Mouse (Mus musculus) liver, adult 2 months (tissue): ENCODE results near the gene Bsnd. TPM values are rescaled to one million over a fixed set of nuclear protein-coding genes. Genes with fewer than 3 reads are reported as not detected.
A peak's percentile ranks its signal among the peaks of the same experiment; 100 is the strongest.

Experiments
- DNase-seq: peaks from one replicate; pipeline ENCODE4 v3.0.0-alpha.2; 2011; ENCODE audit warnings: low read depth, low spot score; ENCODE audit errors: extremely low read depth
- H3K27ac ChIP-seq: fragments of 200-500 bp; replicated peaks from 2 replicates; pipeline ENCODE4 v1.5.1; 2012; ENCODE audit warnings: low read depth, mild to moderate bottlenecking, control low read depth, inconsistent platforms, low read length; ENCODE audit not compliant: insufficient read depth
- H3K27me3 ChIP-seq: fragments of 200-500 bp; 2 replicates; pipeline ENCODE4 v1.6.1; 2012; ENCODE audit warnings: mild to moderate bottlenecking, moderate library complexity, low read length, inconsistent platforms; ENCODE audit not compliant: control insufficient read depth, insufficient read depth
- H3K36me3 ChIP-seq: fragments of 200-500 bp; 2 replicates; pipeline ENCODE4 v1.6.1; 2012; ENCODE audit warnings: low read length, inconsistent platforms; ENCODE audit not compliant: control insufficient read depth, insufficient read depth
- H3K4me1 ChIP-seq: fragments of 200-500 bp; 2 replicates; pipeline ENCODE4 v1.6.1; 2011; ENCODE audit warnings: low read length; ENCODE audit not compliant: control insufficient read depth, insufficient read depth
- H3K4me3 ChIP-seq: fragments of 200-500 bp; 2 replicates; pipeline ENCODE4 v1.5.1; 2011; ENCODE audit warnings: low read depth, mild to moderate bottlenecking, control low read depth, low read length, moderate library complexity; ENCODE audit not compliant: insufficient read depth
- H3K79me2 ChIP-seq: fragments of 200-500 bp; 2 replicates; pipeline ENCODE4 v1.6.1; 2012; ENCODE audit warnings: inconsistent platforms, mild to moderate bottlenecking, low read length, moderate library complexity; ENCODE audit not compliant: control insufficient read depth, insufficient read depth
- H3K9ac ChIP-seq: fragments of 200-500 bp; 2 replicates; pipeline ENCODE4 v1.6.1; 2012; ENCODE audit warnings: low read depth, mild to moderate bottlenecking, control low read depth, inconsistent platforms, low read length
- CTCF ChIP-seq: fragments of 200-500 bp; IDR thresholded peaks from 2 replicates; pipeline ENCODE4 v1.5.1; 2011; ENCODE audit warnings: low read depth, low read length, control low read depth
- POLR2A ChIP-seq: fragments of 200-500 bp; IDR thresholded peaks from 2 replicates; pipeline ENCODE4 v1.6.1; 2011; ENCODE audit warnings: low read length, control low read depth; ENCODE audit not compliant: insufficient read depth; ENCODE audit errors: extremely low read depth
- WGBS: fragments of 180-500 bp; shearing (Covaris S2); methylation state at CpG from one replicate; pipeline ENCODE4 v1.1.7; 2018; 5-methylcytosine and 5-hydroxymethylcytosine counted together
- polyA plus RNA-seq: library from polyadenylated mRNA; depleted of rRNA; stranded (reverse); fragments of >200 nt; gene quantifications from 2 replicates; pipeline ENCODE4 v1.2.3, GENCODE M21; 2012; rRNA removed
- total RNA-seq: library from RNA; depleted of rRNA; stranded (reverse); fragments of >200 nt; gene quantifications from 2 replicates; pipeline ENCODE4 v1.2.3, GENCODE M21; 2014; rRNA removed

Gene Bsnd
- total and polyA plus RNA-seq, 2 experiments, result not detected

DNA sequence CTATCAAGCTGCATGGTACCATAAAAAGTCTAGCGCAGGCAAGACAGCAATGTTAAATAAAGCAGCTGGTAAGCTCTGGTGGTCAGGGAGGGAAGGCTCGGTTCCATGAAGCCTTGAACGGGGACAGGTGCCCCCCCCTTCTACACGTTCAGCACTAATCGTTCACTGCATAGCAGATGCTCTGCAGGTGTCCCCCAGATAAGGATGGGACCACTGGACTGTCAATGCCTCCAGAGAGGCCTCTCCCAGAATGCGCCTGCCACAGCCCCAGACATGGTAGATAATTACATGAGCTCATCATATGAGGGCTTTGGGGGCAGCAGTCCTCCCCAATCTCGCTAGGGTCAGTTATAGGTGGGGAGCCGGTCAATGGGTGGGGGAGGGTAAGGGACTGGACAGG lies 42.8 kb downstream of the Bsnd start:
- H3K4me1 ChIP-seq, result peaks cover 7% of the 10 kb centered on the region; the same call in 1 of the 2 replicates
- no peaks in the 10 kb centered on the region for H3K27me3 ChIP-seq
- DNase-seq, result no peak
- peaks cover 53% of the 10 kb centered on the region for H3K36me3 ChIP-seq
- no peak overlapping the region for H3K9ac ChIP-seq
- no peak overlapping the region for H3K27ac ChIP-seq
- TF ChIP-seq POLR2A (no peak), CTCF (no peak)
- H3K4me3 ChIP-seq, result no peak overlapping the region
- 93% methylated on average over 8 of the region's 8 CpGs for WGBS
- no peaks in the 10 kb centered on the region for H3K79me2 ChIP-seq

DNA sequence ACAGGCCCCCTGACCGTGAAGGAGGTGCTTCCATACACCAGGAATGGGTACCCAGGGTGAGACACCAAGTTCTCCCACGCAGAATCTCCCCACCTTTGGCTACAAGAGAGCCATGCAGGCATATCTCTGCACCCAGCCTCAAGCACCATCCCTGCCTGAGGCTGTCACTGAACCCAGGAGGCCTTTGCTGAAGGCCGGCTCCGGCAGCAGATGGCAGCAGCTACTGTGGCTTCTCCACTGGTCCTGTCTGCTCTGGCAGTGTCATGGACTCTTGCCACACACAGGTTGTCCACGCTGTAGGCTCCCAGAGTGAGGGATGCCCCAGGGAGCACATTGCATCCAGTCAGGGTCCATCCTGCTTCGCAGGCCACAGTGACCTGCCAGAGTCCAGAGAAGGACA lies 48.9 kb downstream of the Bsnd start:
- Histone ChIP-seq H3K27me3 (no peaks in the 10 kb centered on the region), H3K4me1 (no peaks in the 10 kb centered on the region), H3K36me3 (peaks cover 34% of the 10 kb centered on the region), H3K9ac (no peak overlapping the region), H3K4me3 (no peak overlapping the region), H3K79me2 (no peaks in the 10 kb centered on the region), H3K27ac (no peak overlapping the region)
- TF ChIP-seq CTCF (0 out of 2 replicates have a peak, but pooled peaks have one; percentile 7), POLR2A (no peak)
- WGBS, result 80% methylated on average over 6 of the region's 6 CpGs
- DNase-seq, result no peak

DNA sequence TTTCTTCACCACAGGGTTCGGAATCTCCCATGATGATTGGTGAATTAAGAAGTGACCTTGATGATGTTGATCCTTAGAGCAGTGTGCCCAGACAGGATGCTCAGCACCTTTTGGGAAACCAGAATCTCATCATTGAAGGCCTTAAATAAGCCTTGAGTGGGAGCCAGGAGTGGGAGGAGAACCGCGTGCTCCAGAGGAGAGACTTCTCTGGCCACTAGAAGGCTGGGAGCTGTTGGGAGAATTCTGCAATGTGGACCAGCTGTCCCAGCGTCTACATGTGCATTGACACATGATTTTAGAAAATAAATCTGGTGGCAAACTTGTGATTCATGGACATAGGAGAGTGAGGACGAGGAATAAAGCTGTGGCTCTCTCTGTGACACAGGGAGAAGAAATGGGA lies 53.3 kb downstream of the Bsnd start:
- peaks cover 21% of the 10 kb centered on the region; the same call in 1 of the 2 replicates for H3K36me3 ChIP-seq

DNA sequence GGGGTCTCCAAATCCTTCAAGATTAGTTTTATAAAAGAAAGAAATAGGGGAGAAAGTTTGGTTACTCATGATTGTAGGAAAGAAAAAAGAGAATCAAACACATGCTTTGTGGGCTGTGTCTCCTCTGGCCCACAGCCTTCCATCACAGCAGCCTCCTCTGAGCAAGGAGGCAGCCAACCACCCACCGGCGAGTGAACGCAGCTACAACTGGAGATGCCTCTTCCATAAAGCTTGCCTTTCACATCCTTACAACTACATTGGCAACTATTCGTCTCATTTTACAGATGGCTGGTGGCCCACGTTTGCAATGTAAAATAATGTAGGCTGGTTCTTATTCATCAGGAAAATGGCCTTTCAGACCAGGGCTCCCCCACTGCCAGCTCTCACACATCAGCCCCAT lies 54.9 kb downstream of the Bsnd start:
- Histone ChIP-seq H3K4me1 (no peaks in the 10 kb centered on the region), H3K27ac (no peak overlapping the region), H3K27me3 (no peaks in the 10 kb centered on the region), H3K4me3 (no peak overlapping the region), H3K36me3 (peaks cover 22% of the 10 kb centered on the region; the same call in 1 of the 2 replicates), H3K9ac (no peak overlapping the region), H3K79me2 (no peaks in the 10 kb centered on the region)
- no peak for DNase-seq
- 96% methylated on average over 5 of the region's 5 CpGs for WGBS
- TF ChIP-seq POLR2A (no peak), CTCF (no peak)

More for the DNA sequence above, 53.3 kb downstream of the Bsnd start:
- Histone ChIP-seq H3K4me1 (no peaks in the 10 kb centered on the region), H3K27ac (no peak overlapping the region), H3K27me3 (no peaks in the 10 kb centered on the region), H3K4me3 (no peak overlapping the region), H3K79me2 (no peaks in the 10 kb centered on the region), H3K9ac (no peak overlapping the region)
- no peak for DNase-seq
- TF ChIP-seq POLR2A (no peak), CTCF (no peak)
- WGBS, result 83% methylated on average over 5 of the region's 5 CpGs

GRCm38 (mm10) chr4:106436475-106436874 lies 55.6 kb downstream of the Bsnd start:
- peak; percentile 63 for TF ChIP-seq CTCF
- no peak for TF ChIP-seq POLR2A
- Histone ChIP-seq H3K27me3 (no peaks in the 10 kb centered on the region), H3K4me1 (no peaks in the 10 kb centered on the region), H3K27ac (no peak overlapping the region), H3K79me2 (no peaks in the 10 kb centered on the region), H3K36me3 (peaks cover 26% of the 10 kb centered on the region), H3K4me3 (no peak overlapping the region), H3K9ac (no peak overlapping the region)
- peak; percentile 50 for DNase-seq
- 72% methylated on average over 4 of the region's 4 CpGs for WGBS

GRCm38 (mm10) chr4:106435426-106435825 lies 56.7 kb downstream of the Bsnd start:
- DNase-seq, result no peak
- 89% methylated on average over 2 of the region's 2 CpGs for WGBS
- no peak overlapping the region for H3K27ac ChIP-seq
- no peaks in the 10 kb centered on the region for H3K4me1 ChIP-seq
- TF ChIP-seq CTCF (no peak), POLR2A (no peak)
- H3K9ac ChIP-seq, result no peak overlapping the region
- H3K27me3 ChIP-seq, result no peaks in the 10 kb centered on the region
- no peak overlapping the region for H3K4me3 ChIP-seq
- H3K79me2 ChIP-seq, result no peaks in the 10 kb centered on the region
- H3K36me3 ChIP-seq, result peaks cover 37% of the 10 kb centered on the region

Other genes starting within 250 kb of the Bsnd start
- 28.8 and 31.0 TPM in 2 replicates for gene Usp24, start 176.1 kb downstream of the Bsnd start, total RNA-seq
- gene Usp24, start 176.1 kb downstream of the Bsnd start, polyA plus RNA-seq, result 6.9 and 8.1 TPM in 2 replicates
- gene Pcsk9, start 28.0 kb downstream of the Bsnd start, total RNA-seq, result 35.9 and 55.0 TPM in 2 replicates
- gene Pcsk9, start 28.0 kb downstream of the Bsnd start, polyA plus RNA-seq, result 60.8 and 88.2 TPM in 2 replicates
- 253 and 456 TPM in 2 replicates for gene Dhcr24, start 68.8 kb upstream of the Bsnd start, total RNA-seq
- 676 and 851 TPM in 2 replicates for gene Dhcr24, start 68.8 kb upstream of the Bsnd start, polyA plus RNA-seq
- not detected in 2 replicates for gene Lexm, start 125.0 kb upstream of the Bsnd start, total RNA-seq
- gene Lexm, start 125.0 kb upstream of the Bsnd start, polyA plus RNA-seq, result not detected in 2 replicates
- gene Ttc22, start 130.1 kb upstream of the Bsnd start, total RNA-seq, result 0.09 TPM in 1 of 2 replicates, not detected in the other
- gene Ttc22, start 130.1 kb upstream of the Bsnd start, polyA plus RNA-seq, result not detected in 2 replicates
- gene Pars2, start 158.8 kb upstream of the Bsnd start, total RNA-seq, result 2.5 and 4.6 TPM in 2 replicates
- gene Pars2, start 158.8 kb upstream of the Bsnd start, polyA plus RNA-seq, result 4.1 and 5.4 TPM in 2 replicates
- 22.4 and 23.4 TPM in 2 replicates for gene Ttc4, start 186.7 kb upstream of the Bsnd start, total RNA-seq
- 21.2 and 24.2 TPM in 2 replicates for gene Ttc4, start 186.7 kb upstream of the Bsnd start, polyA plus RNA-seq
- gene Mroh7, start 238.6 kb upstream of the Bsnd start, total RNA-seq, result under 0.01 and 0.27 TPM in 2 replicates
- gene Mroh7, start 238.6 kb upstream of the Bsnd start, polyA plus RNA-seq, result 0.27 and 0.69 TPM in 2 replicates
- 0.07 TPM in 1 of 2 replicates, not detected in the other for gene Fam151a, start 241.6 kb upstream of the Bsnd start, total RNA-seq
- not detected in 2 replicates for gene Fam151a, start 241.6 kb upstream of the Bsnd start, polyA plus RNA-seq